Mouse (Mus musculus) spleen, adult 12 weeks (tissue): ENCODE results near the gene Olfr96.

Experiments used
- DNase-seq: peaks from one replicate; pipeline ENCODE4 v3.0.0; 2022; ENCODE audit warnings: low spot score

Olfr96 gene

DNA sequence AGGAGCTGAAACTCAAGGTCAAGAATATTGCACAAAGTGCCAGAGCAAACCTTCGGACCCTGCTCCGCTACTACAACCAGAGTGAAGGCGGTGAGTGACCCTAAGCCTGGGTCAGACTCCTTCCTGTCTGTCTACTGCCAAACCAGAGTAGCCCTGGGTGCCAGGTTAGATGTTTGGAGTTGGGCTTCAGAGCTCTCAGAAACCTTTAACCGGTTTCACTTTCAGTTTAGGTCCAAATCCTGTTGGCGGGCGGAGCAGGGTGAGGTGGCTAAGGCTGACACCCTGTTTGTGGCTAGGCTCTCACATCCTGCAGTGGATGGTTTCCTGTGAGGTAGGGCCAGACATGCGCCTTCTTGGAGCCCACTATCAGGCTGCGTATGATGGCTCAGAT is 50.8 kb downstream of the Olfr96 start:
- DNase-seq = peak; percentile 44

DNA sequence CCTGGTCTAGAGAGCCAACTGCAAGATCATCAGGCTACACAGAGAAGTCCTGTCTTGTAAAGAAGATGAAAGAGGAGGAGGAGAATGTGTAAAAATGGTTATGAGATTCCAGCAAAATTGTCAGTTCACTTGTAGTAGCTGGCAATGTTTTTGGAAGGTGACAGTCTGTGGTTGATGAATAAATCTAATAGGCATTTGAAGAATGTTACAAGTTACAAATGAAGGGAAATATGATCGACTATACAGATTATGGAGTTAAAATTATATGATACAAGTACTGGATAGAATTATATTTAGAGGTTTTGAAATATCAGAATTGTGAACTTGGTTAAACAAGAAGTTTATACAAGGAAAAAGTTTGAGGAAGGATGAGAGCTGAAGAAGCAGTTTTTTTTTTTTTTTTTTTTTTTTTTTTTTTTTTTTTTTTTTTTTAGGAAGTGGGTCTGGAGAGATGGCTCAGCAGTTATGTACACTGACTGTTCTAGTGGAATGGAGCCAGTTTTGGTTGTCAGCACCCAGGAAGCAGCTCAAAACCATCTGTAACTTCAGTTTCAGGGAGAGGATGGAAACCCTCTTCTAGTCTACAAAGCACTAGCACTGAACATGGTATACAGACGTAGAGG is 55.8 kb downstream of the Olfr96 start:
- no peak for DNase-seq
